Mouse (Mus musculus) limb, embryonic 14.5 days (tissue): ENCODE results near the gene Rassf6. TPM values are rescaled to one million over a fixed set of nuclear protein-coding genes. Genes with fewer than 3 reads are reported as not detected.

ENCODE experiments used
- ATAC-seq: fragments of 200-750 bp; cut with Nextera tagmentation; 2 replicates; pipeline ENCODE4 v1.8.0; 2017; ENCODE audit warnings: low read depth, moderate number of reproducible peaks, moderate TSS enrichment; ENCODE audit not compliant: low FRiP score
- DNase-seq: peaks from one replicate; pipeline ENCODE4 v3.0.0-alpha.2; 2015; ENCODE audit warnings: low spot score
- H3K27ac ChIP-seq: fragments of 300-500 bp; sonication (generic); replicated peaks from 2 replicates; pipeline ENCODE4 v1.5.1; 2014; ENCODE audit warnings: low read depth, mild to moderate bottlenecking, low read length, moderate library complexity, mixed read lengths
- H3K27me3 ChIP-seq: fragments of 300-500 bp; sonication (generic); 2 replicates; pipeline ENCODE4 v1.6.1; 2014; ENCODE audit warnings: low read length, mixed read lengths; ENCODE audit not compliant: control insufficient read depth, insufficient read depth
- H3K36me3 ChIP-seq: fragments of 300-500 bp; sonication (generic); 2 replicates; pipeline ENCODE4 v1.6.1; 2014; ENCODE audit warnings: mild to moderate bottlenecking, low read length, moderate library complexity, mixed read lengths; ENCODE audit not compliant: control insufficient read depth, insufficient read depth
- H3K4me1 ChIP-seq: fragments of 300-500 bp; sonication (generic); 2 replicates; pipeline ENCODE4 v1.6.1; 2014; ENCODE audit warnings: antibody characterized with exemption, low read length, mixed read lengths; ENCODE audit not compliant: control insufficient read depth, insufficient read depth
- H3K4me2 ChIP-seq: fragments of 300-500 bp; sonication (generic); replicated peaks from 2 replicates; pipeline ENCODE4 v1.6.1; 2014; ENCODE audit warnings: low read depth, mild to moderate bottlenecking, low read length, moderate library complexity; ENCODE audit not compliant: severe bottlenecking
- H3K4me3 ChIP-seq: fragments of 300-500 bp; sonication (generic); replicated peaks from 2 replicates; pipeline ENCODE4 v1.5.1; 2014; ENCODE audit warnings: low read length
- H3K9ac ChIP-seq: fragments of 300-500 bp; sonication (generic); 2 replicates; pipeline ENCODE4 v1.6.1; 2014; ENCODE audit warnings: mild to moderate bottlenecking, low read depth, low read length, moderate library complexity; ENCODE audit not compliant: severe bottlenecking
- H3K9me3 ChIP-seq: fragments of 300-500 bp; sonication (generic); 2 replicates; pipeline ENCODE4 v1.6.1; 2016; ENCODE audit warnings: low read length; ENCODE audit not compliant: control insufficient read depth
- POLR2A ChIP-seq: fragments of 200-500 bp; IDR thresholded peaks from 2 replicates; pipeline ENCODE4 v1.8.0; 2012; ENCODE audit warnings: inconsistent platforms, mild to moderate bottlenecking, moderate library complexity, borderline replicate concordance; ENCODE audit not compliant: insufficient read depth, insufficient read length; ENCODE audit errors: extremely low read depth
- WGBS: fragments of 180-500 bp; shearing (Covaris S2); extraction: QIAGEN DNeasy Blood & Tissue Kit; methylation state at CpG from one replicate; pipeline ENCODE4 v1.1.7; 2014; 5-methylcytosine and 5-hydroxymethylcytosine counted together
- polyA plus RNA-seq, 2 experiments: library from polyadenylated mRNA; depleted of rRNA in 1 of 2; stranded (reverse) in 1 of 2; unstranded in 1 of 2; fragments of >200 nt; fragmentation: Nextera tagmentation in 1 of 2; extraction: Ambion mirVana in 1 of 2; gene quantifications; 2 replicates each; pipeline versions ENCODE4 v1.2.1 to v1.2.3; 2012 to 2014

Rassf6 gene
- polyA plus RNA-seq, 2 experiments = 1.2 to 3.3 TPM

DNA sequence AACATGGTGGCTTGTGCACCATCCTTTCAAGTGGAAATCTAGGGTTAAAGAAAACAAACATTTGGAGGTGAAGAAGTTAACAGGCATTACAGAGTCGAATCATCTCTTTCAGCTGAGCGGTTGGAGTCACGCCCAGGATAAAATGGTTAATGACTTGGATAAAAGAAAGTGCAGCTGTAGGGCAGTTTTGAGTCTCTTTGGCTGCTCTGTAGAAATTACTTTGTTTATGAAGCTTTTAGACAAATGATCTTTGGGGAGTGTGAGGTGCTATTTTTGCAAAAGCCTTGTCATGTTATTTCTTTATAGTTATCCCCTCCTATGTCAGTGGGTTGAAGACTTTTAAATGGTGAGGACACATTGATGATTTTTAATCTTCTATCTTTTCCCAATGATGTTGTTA lies 69.2 kb downstream of the Rassf6 start:
- H3K9ac ChIP-seq = no peak overlapping the region
- DNase-seq (no peak), ATAC-seq (no peak)
- no peak overlapping the region for H3K4me3 ChIP-seq
- no peaks in the 10 kb centered on the region for H3K36me3 ChIP-seq
- H3K27ac ChIP-seq = no peak overlapping the region
- H3K27me3 ChIP-seq = no peaks in the 10 kb centered on the region
- H3K4me1 ChIP-seq = no peaks in the 10 kb centered on the region
- TF ChIP-seq POLR2A = no peak
- H3K4me2 ChIP-seq = no peak overlapping the region
- no peaks in the 10 kb centered on the region for H3K9me3 ChIP-seq
- 68% methylated on average over 3 of the region's 3 CpGs for WGBS

DNA sequence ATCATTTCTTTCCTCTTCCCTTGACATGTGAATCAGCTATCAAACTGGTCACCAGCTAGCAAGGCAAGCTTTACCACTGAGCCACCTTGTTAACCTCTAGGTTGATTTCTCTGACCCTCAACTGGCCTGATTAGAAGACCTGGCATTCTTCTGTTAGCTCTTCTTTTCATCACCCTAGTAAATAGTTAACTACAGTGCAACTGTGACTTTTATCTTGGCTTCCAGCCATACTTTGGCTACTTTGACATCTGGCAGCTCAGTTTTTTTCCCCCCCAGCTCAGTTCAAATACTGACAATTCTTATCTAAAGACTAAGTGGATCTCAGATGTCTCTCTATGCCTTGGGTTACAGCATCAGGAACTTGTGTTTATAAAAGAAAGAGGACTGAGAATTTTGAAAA lies 72.1 kb downstream of the Rassf6 start:
- H3K27ac ChIP-seq = no peak overlapping the region

DNA sequence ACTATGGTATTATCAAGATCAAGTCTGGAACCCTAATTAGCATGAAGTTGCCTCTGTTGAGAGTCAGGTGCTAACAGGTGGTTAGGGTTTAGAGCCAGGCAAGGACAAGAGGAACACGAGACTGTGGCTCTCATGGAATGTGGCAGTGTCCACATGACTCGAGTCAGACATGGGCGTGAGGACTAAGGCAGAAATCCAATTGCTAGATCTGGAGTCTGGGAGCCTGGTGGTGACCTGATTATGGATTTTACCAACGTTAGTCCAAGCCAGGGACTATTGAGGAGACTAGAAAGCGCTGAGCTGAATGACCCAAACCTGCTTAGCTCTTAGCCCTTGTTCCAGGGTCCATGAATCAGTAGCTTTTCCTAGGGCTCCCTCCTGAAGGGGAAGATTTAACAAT lies 72.7 kb downstream of the Rassf6 start:
- ATAC-seq (no peak), DNase-seq (no peak)
- Histone ChIP-seq H3K27me3 (no peaks in the 10 kb centered on the region), H3K4me2 (no peak overlapping the region), H3K27ac (no peak overlapping the region), H3K4me3 (no peak overlapping the region), H3K4me1 (no peaks in the 10 kb centered on the region), H3K9me3 (no peaks in the 10 kb centered on the region), H3K36me3 (no peaks in the 10 kb centered on the region), H3K9ac (no peak overlapping the region)
- WGBS = 70% methylated on average over 5 of the region's 5 CpGs
- TF ChIP-seq POLR2A = no peak

More for the DNA sequence above, 72.1 kb downstream of the Rassf6 start:
- H3K4me2 ChIP-seq = no peak overlapping the region
- ATAC-seq (no peak), DNase-seq (no peak)
- H3K4me1 ChIP-seq = no peaks in the 10 kb centered on the region
- H3K9ac ChIP-seq = no peak overlapping the region
- H3K36me3 ChIP-seq = no peaks in the 10 kb centered on the region
- H3K27me3 ChIP-seq = no peaks in the 10 kb centered on the region
- H3K4me3 ChIP-seq = no peak overlapping the region
- TF ChIP-seq POLR2A = no peak
- H3K9me3 ChIP-seq = no peaks in the 10 kb centered on the region

DNA sequence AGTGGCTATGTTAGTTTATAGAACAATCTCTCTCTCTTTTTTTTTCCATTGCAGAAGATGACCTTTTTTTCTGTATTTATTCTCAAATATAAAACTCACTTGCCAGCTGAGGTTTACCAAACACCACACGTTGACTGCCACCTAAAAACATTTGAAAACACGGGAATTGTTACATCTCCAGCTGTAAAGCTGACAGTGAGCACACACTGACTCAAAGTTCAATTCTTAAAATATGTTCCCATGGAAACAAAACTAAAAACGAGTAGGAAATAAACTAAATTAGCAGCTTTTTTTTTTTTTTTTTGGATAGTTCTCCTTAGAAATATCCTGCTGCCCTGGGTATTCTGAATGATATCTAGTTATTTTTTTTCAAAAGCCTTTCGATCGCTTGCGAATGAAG lies 75.3 kb downstream of the Rassf6 start:
- DNase-seq (no peak), ATAC-seq (no peak)
- no peak for TF ChIP-seq POLR2A
- WGBS = 78% methylated on average over 6 of the region's 6 CpGs
- no peaks in the 10 kb centered on the region for H3K4me1 ChIP-seq
- no peak overlapping the region for H3K4me3 ChIP-seq
- no peak overlapping the region for H3K9ac ChIP-seq
- no peaks in the 10 kb centered on the region for H3K27me3 ChIP-seq
- no peak overlapping the region for H3K27ac ChIP-seq
- H3K36me3 ChIP-seq = no peaks in the 10 kb centered on the region
- no peak overlapping the region for H3K4me2 ChIP-seq
- no peaks in the 10 kb centered on the region for H3K9me3 ChIP-seq

DNA sequence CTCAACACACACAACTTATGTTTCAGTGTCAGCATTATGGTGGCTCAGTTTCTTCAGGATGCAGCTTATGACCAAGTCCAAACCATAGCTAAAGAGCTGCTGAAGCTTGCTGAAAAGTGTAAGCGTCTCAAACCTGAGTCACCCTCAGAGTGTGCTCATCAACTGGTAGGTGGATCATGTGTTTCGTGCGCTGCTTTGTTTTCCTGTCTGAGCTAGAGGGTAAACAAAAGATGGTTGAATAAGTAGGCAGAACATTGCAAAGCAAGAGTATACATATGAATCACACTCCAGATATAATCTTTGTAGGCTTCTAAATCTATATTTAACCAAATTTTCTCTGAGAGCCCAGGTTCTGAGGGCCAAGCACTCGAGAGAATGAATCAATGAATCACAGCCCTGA lies 76.3 kb downstream of the Rassf6 start:
- TF ChIP-seq POLR2A = no peak
- Histone ChIP-seq H3K4me3 (no peak overlapping the region), H3K27me3 (no peaks in the 10 kb centered on the region), H3K36me3 (no peaks in the 10 kb centered on the region), H3K27ac (no peak overlapping the region), H3K9me3 (no peaks in the 10 kb centered on the region), H3K4me2 (no peak overlapping the region), H3K4me1 (no peaks in the 10 kb centered on the region), H3K9ac (no peak overlapping the region)
- ATAC-seq (no peak), DNase-seq (no peak)
- 84% methylated on average over 4 of the region's 4 CpGs for WGBS

DNA sequence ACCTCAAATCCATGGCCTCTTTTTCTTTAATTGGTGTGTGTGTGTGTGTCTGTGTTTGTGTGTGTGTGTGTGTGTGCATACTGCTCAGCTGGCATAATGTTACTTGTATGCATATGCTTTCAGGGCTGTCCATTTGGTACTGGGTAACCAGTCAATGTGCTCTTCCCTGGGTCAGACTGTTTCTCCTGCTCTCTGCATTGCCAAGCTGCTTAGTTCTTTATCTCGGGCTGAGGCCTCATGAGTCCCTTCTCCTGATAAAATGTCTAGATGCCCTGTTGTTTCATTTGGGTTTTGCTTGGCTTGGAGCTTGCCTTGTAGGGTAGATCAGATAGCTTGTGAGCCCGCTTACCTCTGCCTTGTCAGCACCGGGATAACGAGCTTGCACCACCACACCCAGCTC lies 77.6 kb downstream of the Rassf6 start:
- WGBS = 76% methylated on average over 4 of the region's 4 CpGs
- ATAC-seq = no peak
- H3K4me2 ChIP-seq = no peak overlapping the region

More for the DNA sequence above, 77.6 kb downstream of the Rassf6 start:
- no peak overlapping the region for H3K9ac ChIP-seq
- no peak for TF ChIP-seq POLR2A
- no peak overlapping the region for H3K4me3 ChIP-seq
- no peaks in the 10 kb centered on the region for H3K9me3 ChIP-seq
- no peaks in the 10 kb centered on the region for H3K4me1 ChIP-seq
- H3K27ac ChIP-seq = no peak overlapping the region
- DNase-seq = no peak
- H3K27me3 ChIP-seq = no peaks in the 10 kb centered on the region
- no peaks in the 10 kb centered on the region for H3K36me3 ChIP-seq
